Mouse (Mus musculus) embryonic facial prominence, embryonic 15.5 days (tissue): ENCODE data around the gene Snx19. TPM values are rescaled to one million over a fixed set of nuclear protein-coding genes. Genes with fewer than 3 reads are reported as not detected.

Source experiments
- ATAC-seq: fragments of 200-750 bp; cut with Nextera tagmentation; 2 replicates; pipeline ENCODE4 v1.8.0; 2017; ENCODE audit warnings: low read depth, moderate TSS enrichment; ENCODE audit not compliant: insufficient number of reproducible peaks, low FRiP score, low TSS enrichment
- H3K27ac ChIP-seq: fragments of 300-500 bp; sonication (generic); replicated peaks from 2 replicates; pipeline ENCODE4 v1.5.1; 2015; ENCODE audit warnings: mild to moderate bottlenecking, inconsistent platforms
- H3K27me3 ChIP-seq: fragments of 300-500 bp; sonication (generic); 2 replicates; pipeline ENCODE4 v1.6.1; 2015; ENCODE audit warnings: inconsistent platforms
- H3K36me3 ChIP-seq: fragments of 300-500 bp; sonication (generic); 2 replicates; pipeline ENCODE4 v1.6.1; 2015; ENCODE audit warnings: mild to moderate bottlenecking, inconsistent platforms
- H3K4me1 ChIP-seq: fragments of 300-500 bp; sonication (generic); 2 replicates; pipeline ENCODE4 v1.6.1; 2015; ENCODE audit warnings: inconsistent platforms
- H3K4me2 ChIP-seq: fragments of 300-500 bp; sonication (generic); replicated peaks from 2 replicates; pipeline ENCODE4 v1.6.1; 2015; ENCODE audit warnings: mild to moderate bottlenecking, inconsistent platforms
- H3K4me3 ChIP-seq: fragments of 300-500 bp; sonication (generic); replicated peaks from 2 replicates; pipeline ENCODE4 v1.5.1; 2015; ENCODE audit warnings: mild to moderate bottlenecking, inconsistent platforms
- H3K9ac ChIP-seq: fragments of 300-500 bp; sonication (generic); 2 replicates; pipeline ENCODE4 v1.6.1; 2015; ENCODE audit warnings: inconsistent platforms
- H3K9me3 ChIP-seq: fragments of 300-500 bp; sonication (generic); replicated peaks from 2 replicates; pipeline ENCODE4 v1.6.1; 2016; ENCODE audit warnings: inconsistent platforms
- WGBS: fragments of 180-500 bp; shearing (Covaris S2); methylation state at CpG from one replicate; pipeline ENCODE4 v1.1.7; 2015; 5-methylcytosine and 5-hydroxymethylcytosine counted together
- polyA plus RNA-seq: library from polyadenylated mRNA; unstranded; fragments of >200 nt; fragmentation: Nextera tagmentation; extraction: Ambion mirVana; gene quantifications from 2 replicates; pipeline ENCODE4 v1.2.1, GENCODE M21; 2015

The Snx19 gene
- polyA plus RNA-seq, 1 experiment from 2014 or later: 18.8 TPM

- no peak for ATAC-seq
- Histone ChIP-seq H3K4me3 (no peak overlapping the region), H3K9me3 (no peaks in the 10 kb centered on the region), H3K36me3 (no peaks in the 10 kb centered on the region), H3K27me3 (no peaks in the 10 kb centered on the region), H3K4me2 (no peak overlapping the region), H3K4me1 (peaks cover 3% of the 10 kb centered on the region; the same call in 1 of the 2 replicates), H3K9ac (no peak overlapping the region), H3K27ac (no peak overlapping the region)
- 91% methylated on average over 3 of the region's 3 CpGs for WGBS
Measured at GRCm38 (mm10) chr9:30484183-30484582, 57.3 kb downstream of the Snx19 start.

- no peak overlapping the region for H3K9ac ChIP-seq
- 87% methylated on average over 2 of the region's 2 CpGs for WGBS
Measured at GRCm38 (mm10) chr9:30485161-30485560, 58.3 kb downstream of the Snx19 start.

GRCm38 (mm10) chr9:30488384-30488783 lies 61.5 kb downstream of the Snx19 start:
- Histone ChIP-seq H3K36me3 (no peaks in the 10 kb centered on the region), H3K9me3 (no peaks in the 10 kb centered on the region), H3K4me2 (no peak overlapping the region), H3K4me3 (no peak overlapping the region), H3K27ac (no peak overlapping the region), H3K4me1 (no peaks in the 10 kb centered on the region), H3K27me3 (no peaks in the 10 kb centered on the region), H3K9ac (no peak overlapping the region)
- ATAC-seq: no peak
- 90% methylated on average over 1 of the region's 1 CpGs for WGBS

More at GRCm38 (mm10) chr9:30485161-30485560, 58.3 kb downstream of the Snx19 start:
- Histone ChIP-seq H3K4me1 (peaks cover 3% of the 10 kb centered on the region; the same call in 1 of the 2 replicates), H3K36me3 (no peaks in the 10 kb centered on the region), H3K4me2 (no peak overlapping the region), H3K27ac (no peak overlapping the region), H3K9me3 (no peaks in the 10 kb centered on the region), H3K4me3 (no peak overlapping the region), H3K27me3 (no peaks in the 10 kb centered on the region)
- no peak for ATAC-seq

GRCm38 (mm10) chr9:30494446-30494845 lies 67.5 kb downstream of the Snx19 start:
- Histone ChIP-seq H3K9ac (no peak overlapping the region), H3K36me3 (no peaks in the 10 kb centered on the region), H3K4me1 (no peaks in the 10 kb centered on the region), H3K27ac (no peak overlapping the region), H3K27me3 (no peaks in the 10 kb centered on the region), H3K4me2 (no peak overlapping the region), H3K9me3 (no peaks in the 10 kb centered on the region), H3K4me3 (no peak overlapping the region)
- WGBS: 96% methylated on average over 2 of the region's 2 CpGs
- ATAC-seq: no peak

GRCm38 (mm10) chr9:30508966-30509365 lies 82.1 kb downstream of the Snx19 start:
- H3K9ac ChIP-seq: no peak overlapping the region
- H3K36me3 ChIP-seq: no peaks in the 10 kb centered on the region
- ATAC-seq: no peak
- H3K4me2 ChIP-seq: no peak overlapping the region
- H3K9me3 ChIP-seq: no peaks in the 10 kb centered on the region
- H3K27me3 ChIP-seq: no peaks in the 10 kb centered on the region
- H3K4me3 ChIP-seq: no peak overlapping the region
- no peaks in the 10 kb centered on the region for H3K4me1 ChIP-seq
- H3K27ac ChIP-seq: no peak overlapping the region
- WGBS: 59% methylated on average over 5 of the region's 5 CpGs

- no peak overlapping the region for H3K4me3 ChIP-seq
- no peak overlapping the region for H3K27ac ChIP-seq
- no peaks in the 10 kb centered on the region for H3K36me3 ChIP-seq
- H3K9me3 ChIP-seq: no peaks in the 10 kb centered on the region
- no peak for ATAC-seq
- H3K4me2 ChIP-seq: no peak overlapping the region
- no peak overlapping the region for H3K9ac ChIP-seq
- H3K27me3 ChIP-seq: no peaks in the 10 kb centered on the region
- peaks cover 10% of the 10 kb centered on the region for H3K4me1 ChIP-seq
Measured at GRCm38 (mm10) chr9:30515953-30516352, 89.0 kb downstream of the Snx19 start.
